Mouse (Mus musculus): ENCODE results near the gene Lbp. TPM values are rescaled to one million over a fixed set of nuclear protein-coding genes. Genes with fewer than 3 reads are reported as not detected.

The Lbp gene
- total RNA-seq, 4 experiments from 2014 or later: 3.7 to 7.8 (median 5.6) TPM

DNA sequence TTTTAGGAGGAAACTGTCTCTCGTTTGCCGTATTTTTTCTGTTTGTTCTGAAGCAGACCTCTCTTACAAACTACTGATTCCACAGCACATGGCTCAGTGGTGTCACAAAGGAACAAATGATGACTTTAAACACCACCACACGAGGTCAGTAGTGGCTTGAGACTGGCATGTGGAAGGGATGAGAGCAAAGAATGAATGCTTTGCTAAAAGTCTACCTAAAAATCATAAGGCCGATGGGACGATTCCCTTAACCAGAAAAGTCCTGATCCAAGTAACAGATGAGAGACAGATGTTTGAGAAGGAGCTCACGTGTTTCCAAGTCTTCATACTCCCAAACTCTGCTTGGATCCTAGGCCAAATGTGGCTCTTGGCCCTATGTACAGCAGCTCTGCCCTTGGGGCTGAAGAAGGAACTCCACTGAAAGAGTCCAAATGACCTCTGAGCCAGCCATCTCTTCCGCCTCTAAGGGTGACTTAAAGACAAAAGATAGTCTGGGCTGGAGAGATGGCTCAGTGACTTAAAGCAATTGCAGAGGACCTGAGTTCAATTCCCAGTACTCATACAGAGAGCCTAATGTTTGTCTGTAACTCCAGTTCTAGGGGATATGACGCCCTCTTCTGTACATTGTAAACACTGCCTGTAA is 55.5 kb downstream of the Lbp start:
- DNase-seq (ENCODE audit: low spot score): no peak

- DNase-seq (ENCODE audit: low spot score): no peak
Observed at GRCm38 (mm10) chr2:158364175-158364574, 57.9 kb downstream of the Lbp start.

- no peak for DNase-seq (ENCODE audit: low spot score)
Observed at GRCm38 (mm10) chr2:158365099-158365850, 59.0 kb downstream of the Lbp start.

- no peak for DNase-seq (ENCODE audit: low spot score)
Observed at GRCm38 (mm10) chr2:158367654-158368053, 61.4 kb downstream of the Lbp start.

GRCm38 (mm10) chr2:158368313-158368712 is 62.0 kb downstream of the Lbp start:
- no peak for DNase-seq (ENCODE audit: low spot score)

GRCm38 (mm10) chr2:158369474-158370172 is 63.3 kb downstream of the Lbp start:
- DNase-seq (ENCODE audit: low spot score): no peak

GRCm38 (mm10) chr2:158370173-158370550 is 63.9 kb downstream of the Lbp start:
- DNase-seq (ENCODE audit: low spot score): no peak

- DNase-seq (ENCODE audit: low spot score): no peak
Observed at GRCm38 (mm10) chr2:158373061-158373460, 66.8 kb downstream of the Lbp start.

- no peak for DNase-seq (ENCODE audit: low spot score)
Observed at GRCm38 (mm10) chr2:158373516-158373915, 67.2 kb downstream of the Lbp start.

DNA sequence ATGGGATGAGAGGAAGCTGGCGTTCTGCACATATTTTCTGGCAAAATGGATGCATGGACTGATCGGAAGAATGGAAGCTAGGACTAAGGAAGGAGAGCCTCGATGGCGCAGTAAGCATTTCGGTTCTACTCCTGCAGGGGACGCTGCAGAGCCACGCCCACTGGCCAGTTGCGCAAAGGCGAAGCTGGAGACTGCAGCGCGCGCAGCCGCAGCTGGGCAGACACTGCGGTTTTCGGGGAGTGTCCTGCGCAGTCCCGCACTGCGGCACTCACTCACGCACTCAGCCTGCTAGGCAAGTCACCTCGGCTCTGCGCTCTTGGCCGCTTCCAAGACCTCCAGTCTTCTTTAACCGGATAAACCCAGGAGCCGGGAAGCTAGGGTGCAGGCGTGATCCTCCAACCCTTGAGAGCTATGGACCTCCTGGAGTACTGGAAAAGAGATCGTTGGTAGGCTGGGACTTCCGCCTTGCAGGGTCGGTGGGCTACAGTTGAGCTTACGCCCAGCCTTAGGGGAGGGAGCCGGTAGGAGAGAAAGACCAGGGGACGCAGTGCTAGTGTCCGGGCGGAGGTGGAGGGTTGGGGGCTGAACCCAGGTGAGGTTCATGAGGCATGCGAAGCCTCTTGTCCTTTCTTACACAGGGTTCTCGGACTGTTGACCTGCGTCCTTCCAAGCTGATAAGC is 69.3 kb downstream of the Lbp start, which contains the start of gene Snhg11:
TSS of gene Snhg11 (plus strand) at position 196 of the 680 bp plus-strand sequence.
- no peak for DNase-seq (ENCODE audit: low spot score)

GRCm38 (mm10) chr2:158376123-158376687 is 69.9 kb downstream of the Lbp start:
- DNase-seq (ENCODE audit: low spot score): no peak

DNA sequence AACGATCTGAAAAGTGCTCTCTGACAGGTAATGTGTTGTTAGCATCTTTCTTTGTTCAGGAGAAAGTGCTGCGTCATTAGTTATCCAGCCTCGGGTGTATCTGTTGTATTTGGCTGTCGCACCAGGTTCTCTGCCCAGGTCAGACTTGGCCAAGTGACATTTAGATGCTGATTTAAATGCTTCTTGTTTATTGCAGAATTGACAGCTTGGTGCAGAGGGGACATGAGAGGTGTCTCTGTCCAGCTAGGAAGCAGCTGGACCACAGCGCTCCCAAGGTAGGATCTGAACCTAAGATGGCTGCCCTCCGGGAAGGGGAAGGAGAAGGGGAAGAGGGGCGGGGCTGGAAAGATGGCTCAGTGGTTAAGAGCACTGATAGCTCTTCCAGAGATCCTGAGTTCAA is 70.5 kb downstream of the Lbp start:
- DNase-seq (ENCODE audit: low spot score): no peak

DNA sequence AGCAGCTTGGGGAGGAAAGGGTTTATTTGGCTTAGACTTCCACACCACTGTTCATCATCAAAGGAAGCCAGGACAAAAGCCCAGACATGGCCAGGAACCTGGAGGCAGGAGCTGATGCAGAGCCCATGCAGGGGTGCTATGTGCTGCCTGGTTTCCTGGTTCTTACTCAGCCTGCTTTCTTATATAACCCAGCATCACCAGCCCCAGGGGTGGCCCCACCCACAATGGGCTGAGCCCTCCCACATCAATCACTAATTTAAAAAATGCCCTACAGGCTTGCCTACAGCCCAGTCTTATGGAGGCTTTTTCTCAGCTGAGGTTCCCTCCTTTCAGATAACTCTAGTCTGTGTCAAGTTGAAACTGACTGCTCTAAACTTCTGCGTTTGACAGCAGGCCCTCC is 71.5 kb downstream of the Lbp start:
- no peak for DNase-seq (ENCODE audit: low spot score)

GRCm38 (mm10) chr2:158379354-158380078 is 73.2 kb downstream of the Lbp start:
- DNase-seq (ENCODE audit: low spot score): peak; percentile 35

Other genes with a start within 250 kb of the Lbp start
- 100 to 1,000 TPM; 211 to 296 (median 238) TPM for gene Tgm2, start 160.1 kb upstream of the Lbp start, total RNA-seq (2022)
- 1 to 10 TPM; 4.7 to 6.3 (median 5.5) TPM for gene D630003M21Rik, start 77.3 kb upstream of the Lbp start, total RNA-seq (2022)
- not detected for gene Bpi, start 48.4 kb upstream of the Lbp start, total RNA-seq (2022)
- gene Snhg11, start 69.1 kb downstream of the Lbp start, total RNA-seq (2022): under 1 TPM; 0.19 to 0.47 (median 0.25) TPM
- gene Ralgapb, start 103.4 kb downstream of the Lbp start, total RNA-seq (2022): 10 to 100 TPM; 35.3 to 41.3 (median 38.6) TPM
- 10 to 100 TPM in 1 of 4 experiments, 1 to 10 TPM in 3; 3.6 to 11.6 (median 6.1) TPM for gene Adig, start 196.1 kb downstream of the Lbp start, total RNA-seq (2022)
- gene Arhgap40, start 206.3 kb downstream of the Lbp start, total RNA-seq (2022): not detected

Measured in heart, adult 8-10 months (tissue).